Mouse (Mus musculus): ENCODE measurements around the gene Prl2c5.
"Not testable (repeated sequence)": the region's sequence is repeated elsewhere in the genome, so short reads cannot be mapped to it uniquely, and the experiment has no call there.

- not testable (repeated sequence) for TF ChIP-seq CTCF (IDR thresholded peaks at IDR 0.05; ENCODE audit: borderline replicate concordance, extremely low read depth, insufficient read depth, insufficient read length); POLR2A (IDR thresholded peaks at IDR 0.05; ENCODE audit: borderline replicate concordance, extremely low read depth, insufficient read depth, insufficient read length, poor library complexity, severe bottlenecking)
Measured at GRCm38 (mm10) chr13:13168631-13169030, 13.9 kb upstream of the Prl2c5 start.
